Mouse (Mus musculus): Measurements from ENCODE around the gene Klhdc8a. TPM values are rescaled to one million over a fixed set of nuclear protein-coding genes. Genes with fewer than 3 reads are reported as not detected.

Klhdc8a gene
- total and polyA plus RNA-seq, 3 experiments: not detected

GRCm38 (mm10) chr1:132286735-132287134 lies 11.7 kb upstream of the Klhdc8a start:
- H3K27ac ChIP-seq (ENCODE audit: insufficient read depth, low read depth): no peak overlapping the region
- DNase-seq (ENCODE audit: extremely low read depth): no peak
- no peaks in the 10 kb centered on the region for H3K79me2 ChIP-seq (replicated peaks; ENCODE audit: control insufficient read depth, extremely low read depth, insufficient read depth, poor library complexity, severe bottlenecking)
- in situ Hi-C loops (cut with MboI; ENCODE audit: low pct_ligation_motif_present, low pct_unique_long_range_greater_than_20kb, low sequenced_read_pairs) (no loop called here), dilution Hi-C loops (cut with MboI; ENCODE audit: extremely low pct_ligation_motif_present, extremely low pct_unique_long_range_greater_than_20kb, low sequenced_read_pairs) (no loop called here)
- H3K9me3 ChIP-seq (replicated peaks; ENCODE audit: low read length): no peaks in the 10 kb centered on the region
- peaks cover 7 to 60% of the 10 kb centered on the region in 2 experiments for H3K4me1 ChIP-seq (ENCODE audit: control insufficient read depth in 1 of 2, insufficient read depth in 2 of 2)
- no peak overlapping the region for H3K9ac ChIP-seq (ENCODE audit: insufficient read depth, low read depth)
- H3K4me3 ChIP-seq (replicated peaks in 1 of 3; ENCODE audit: low read depth in 2 of 3, low read length in 2 of 3, poor library complexity in 1 of 3): no peak overlapping the region
- no peaks in the 10 kb centered on the region for H3K27me3 ChIP-seq (replicated peaks)
- H3K4me2 ChIP-seq (ENCODE audit: insufficient read depth, low read depth, poor library complexity, severe bottlenecking): no peak overlapping the region
- TF ChIP-seq USF1 (IDR thresholded peaks at IDR 0.05; ENCODE audit: low read depth, low read length) (no peak), HCFC1 (IDR thresholded peaks at IDR 0.05; ENCODE audit: low read depth, low read length) (no peak), BHLHE40 (IDR thresholded peaks at IDR 0.05; ENCODE audit: low read depth, low read length) (no peak), JUN (IDR thresholded peaks at IDR 0.05; ENCODE audit: insufficient read depth, low read depth, low read length) (no peak), RAD21 (IDR thresholded peaks at IDR 0.05; ENCODE audit: low read depth, low read length) (no peak), MAFK (IDR thresholded peaks at IDR 0.05; ENCODE audit: insufficient replicate concordance, low read length) (no peak)
- H3K36me3 ChIP-seq (replicated peaks in 1 of 2; ENCODE audit: control insufficient read depth in 1 of 2, insufficient read depth in 1 of 2, low read length in 1 of 2): no peaks in the 10 kb centered on the region

GRCm38 (mm10) chr1:132287445-132287844 lies 11.0 kb upstream of the Klhdc8a start:
- no peak for TF ChIP-seq CHD1 (IDR thresholded peaks at IDR 0.05; ENCODE audit: low read depth, low read length)
- TF ChIP-seq NRF1 (IDR thresholded peaks at IDR 0.05; ENCODE audit: low read depth, low read length): no peak
- TF ChIP-seq ZNF384 (IDR thresholded peaks at IDR 0.05; ENCODE audit: low read depth, low read length): no peak
- no peak for TF ChIP-seq ZC3H11A (IDR thresholded peaks at IDR 0.05; ENCODE audit: low read depth, low read length)
- no peak for TF ChIP-seq POLR2AphosphoS2 (IDR thresholded peaks at IDR 0.05; ENCODE audit: low read depth, low read length)
- TF ChIP-seq MEF2A (IDR thresholded peaks at IDR 0.05; ENCODE audit: borderline replicate concordance, low read depth, low read length): no peak
- no peak for TF ChIP-seq JUN (IDR thresholded peaks at IDR 0.05; ENCODE audit: insufficient read depth, low read depth, low read length)
- no peaks in the 10 kb centered on the region for H3K9me3 ChIP-seq (replicated peaks; ENCODE audit: low read length)
- no peak overlapping the region for H3K27ac ChIP-seq (ENCODE audit: insufficient read depth, low read depth)
- H3K27me3 ChIP-seq (replicated peaks): no peaks in the 10 kb centered on the region
- no peaks in the 10 kb centered on the region for H3K36me3 ChIP-seq (replicated peaks in 1 of 2; ENCODE audit: control insufficient read depth in 1 of 2, insufficient read depth in 1 of 2, low read length in 1 of 2)
- dilution Hi-C loops (cut with MboI; ENCODE audit: extremely low pct_ligation_motif_present, extremely low pct_unique_long_range_greater_than_20kb, low sequenced_read_pairs): no loop called here
- in situ Hi-C loops (cut with MboI; ENCODE audit: low pct_ligation_motif_present, low pct_unique_long_range_greater_than_20kb, low sequenced_read_pairs): no loop called here
- DNase-seq (ENCODE audit: extremely low read depth): no peak
- no peak overlapping the region for H3K4me2 ChIP-seq (ENCODE audit: insufficient read depth, low read depth, poor library complexity, severe bottlenecking)
- H3K79me2 ChIP-seq (replicated peaks; ENCODE audit: control insufficient read depth, extremely low read depth, insufficient read depth, poor library complexity, severe bottlenecking): no peaks in the 10 kb centered on the region
- no peak overlapping the region for H3K4me3 ChIP-seq (replicated peaks in 1 of 3; ENCODE audit: low read depth in 2 of 3, low read length in 2 of 3, poor library complexity in 1 of 3)
- H3K4me1 ChIP-seq (ENCODE audit: control insufficient read depth in 1 of 2, insufficient read depth in 2 of 2): peaks cover 7 to 60% of the 10 kb centered on the region in 2 experiments
- H3K9ac ChIP-seq (ENCODE audit: insufficient read depth, low read depth): no peak overlapping the region

DNA sequence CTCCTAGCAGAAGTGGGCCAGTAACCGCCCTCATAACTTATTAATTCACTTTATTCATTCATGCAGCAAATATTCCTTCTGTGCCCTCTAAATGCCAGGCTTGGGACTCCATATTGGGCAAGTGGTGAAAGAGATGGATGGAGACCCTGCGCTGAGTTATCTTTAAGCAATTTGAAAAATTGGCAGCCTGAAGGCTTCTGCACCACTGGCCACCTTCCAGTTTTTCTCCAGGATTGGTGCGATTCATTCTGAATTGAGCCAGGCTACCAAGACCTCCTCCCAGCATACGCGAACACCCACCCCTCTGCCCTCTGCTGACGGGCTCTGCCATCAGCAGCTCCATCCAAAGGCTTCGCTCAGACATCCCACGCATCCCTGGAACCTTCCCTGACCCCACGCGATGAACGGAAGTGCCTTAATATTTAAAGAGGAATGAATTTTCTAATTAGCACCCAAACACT lies 10.4 kb upstream of the Klhdc8a start:
- H3K27ac ChIP-seq (ENCODE audit: insufficient read depth, low read depth): no peak overlapping the region
- no peak overlapping the region for H3K9ac ChIP-seq (ENCODE audit: insufficient read depth, low read depth)
- no peaks in the 10 kb centered on the region for H3K36me3 ChIP-seq (replicated peaks in 1 of 2; ENCODE audit: control insufficient read depth in 1 of 2, insufficient read depth in 1 of 2, low read length in 1 of 2)
- no peaks in the 10 kb centered on the region for H3K79me2 ChIP-seq (replicated peaks; ENCODE audit: control insufficient read depth, extremely low read depth, insufficient read depth, poor library complexity, severe bottlenecking)
- dilution Hi-C loops (cut with MboI; ENCODE audit: extremely low pct_ligation_motif_present, extremely low pct_unique_long_range_greater_than_20kb, low sequenced_read_pairs) (no loop called here), in situ Hi-C loops (cut with MboI; ENCODE audit: low pct_ligation_motif_present, low pct_unique_long_range_greater_than_20kb, low sequenced_read_pairs) (no loop called here)
- no peaks in the 10 kb centered on the region for H3K27me3 ChIP-seq (replicated peaks)
- no peaks in the 10 kb centered on the region for H3K9me3 ChIP-seq (replicated peaks; ENCODE audit: low read length)
- no peak for TF ChIP-seq POLR2AphosphoS2 (IDR thresholded peaks at IDR 0.05; ENCODE audit: low read depth, low read length)
- no peak for TF ChIP-seq MXI1 (IDR thresholded peaks at IDR 0.05; ENCODE audit: low read depth, low read length)
- TF ChIP-seq KAT2A (IDR thresholded peaks at IDR 0.05; ENCODE audit: insufficient replicate concordance, low read length): no peak
- no peak for TF ChIP-seq SIN3A (IDR thresholded peaks at IDR 0.05; ENCODE audit: low read length)
- no peak for TF ChIP-seq CTCF (conservative IDR thresholded peaks at IDR 0.05 in 1 of 2, IDR thresholded peaks at IDR 0.05 in 1 of 2; ENCODE audit: low read depth in 2 of 2, low read length in 2 of 2)
- TF ChIP-seq GABPA (IDR thresholded peaks at IDR 0.05; ENCODE audit: insufficient replicate concordance, low read depth, low read length): no peak
- no peak for TF ChIP-seq E2F4 (IDR thresholded peaks at IDR 0.05; ENCODE audit: insufficient replicate concordance, low read depth, low read length)
- DNase-seq (ENCODE audit: extremely low read depth): no peak
- H3K4me2 ChIP-seq (ENCODE audit: insufficient read depth, low read depth, poor library complexity, severe bottlenecking): no peak overlapping the region
- no peak overlapping the region for H3K4me3 ChIP-seq (replicated peaks in 1 of 3; ENCODE audit: low read depth in 2 of 3, low read length in 2 of 3, poor library complexity in 1 of 3)
- peaks cover 7 to 60% of the 10 kb centered on the region in 2 experiments for H3K4me1 ChIP-seq (ENCODE audit: control insufficient read depth in 1 of 2, insufficient read depth in 2 of 2)
